Mouse (Mus musculus) small intestine, adult 2 months (tissue): ENCODE measurements around the gene Pnpla5.

Experiments
- CTCF ChIP-seq: fragments of 200-500 bp; IDR thresholded peaks from 2 replicates; pipeline ENCODE4 v1.5.1; 2012; ENCODE audit warnings: low read depth, mild to moderate bottlenecking, control low read depth, inconsistent platforms, low read length, moderate library complexity, mixed read lengths; ENCODE audit not compliant: insufficient replicate concordance, insufficient read length; ENCODE audit errors: extremely low read depth
- POLR2A ChIP-seq: fragments of 200-500 bp; IDR thresholded peaks from 2 replicates; pipeline ENCODE4 v1.6.1; 2012; ENCODE audit warnings: low read depth, mild to moderate bottlenecking, control low read depth, inconsistent platforms, low read length, moderate library complexity

DNA sequence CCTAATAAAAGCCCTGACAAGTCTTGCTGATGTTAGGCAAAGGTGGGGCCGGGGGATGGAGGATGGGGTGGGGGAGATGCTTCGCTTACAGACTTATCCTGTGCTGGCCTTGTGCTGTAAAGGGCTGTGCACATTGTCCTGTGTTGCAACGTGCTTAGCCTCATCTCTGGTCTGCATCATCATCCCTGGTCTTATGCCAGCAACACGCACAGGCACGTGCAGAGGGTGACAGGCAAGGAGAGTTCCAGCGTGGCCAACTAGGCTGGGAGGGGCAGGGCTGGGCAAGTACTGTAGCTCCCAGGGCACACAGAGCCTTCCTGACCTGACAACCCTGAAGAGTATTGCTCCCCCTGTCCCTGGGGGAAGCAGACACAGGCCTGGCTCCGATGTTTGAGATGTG, 1.9 kb downstream of the Pnpla5 start:
- TF ChIP-seq CTCF (no peak), POLR2A (no peak)
